Mouse (Mus musculus) ES-Bruce4 (cell line): ENCODE measurements around the gene Gsap.

Experiments used
- CTCF ChIP-seq: IDR thresholded peaks from one replicate; pipeline ENCODE4 v1.8.1; 2011; ENCODE audit warnings: low read depth, low read length
- POLR2A ChIP-seq: IDR thresholded peaks from one replicate; pipeline ENCODE4 v1.8.1; 2011; ENCODE audit warnings: low read length; ENCODE audit not compliant: insufficient read depth

DNA sequence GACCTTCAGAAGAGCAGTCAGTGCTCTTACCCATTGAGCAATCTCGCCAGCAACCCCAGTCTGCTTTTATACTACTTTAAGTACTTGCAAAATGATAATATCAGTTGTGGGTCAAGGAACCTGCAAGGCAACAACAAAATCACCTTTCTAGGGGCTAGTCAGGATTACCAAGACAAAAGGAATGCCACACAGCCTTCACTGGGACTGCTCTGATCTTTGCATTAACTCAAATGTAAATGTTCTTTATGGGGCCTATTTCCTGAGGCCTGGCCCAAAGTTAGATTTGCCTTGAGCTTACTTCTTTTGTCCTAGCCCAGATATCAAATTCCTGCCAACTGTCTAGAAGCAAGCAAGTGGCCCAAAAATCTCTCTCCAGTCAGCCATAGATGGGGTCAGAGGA, 58.5 kb downstream of the Gsap start:
- no peak for TF ChIP-seq POLR2A
- TF ChIP-seq CTCF = no peak
